Mouse (Mus musculus) adrenal gland, postnatal 4 days (tissue): ENCODE measurements around the gene Gm37240. TPM values are rescaled to one million over a fixed set of nuclear protein-coding genes. Genes with fewer than 3 reads are reported as not detected.

ENCODE experiments used
- DNase-seq, 2 experiments: peaks; one replicate each; pipeline ENCODE4 v3.0.0; 2021 to 2022; ENCODE audit warnings: low spot score in 2 of 2, mixed read lengths in 2 of 2
- total RNA-seq, 2 experiments: library from RNA; stranded (reverse); gene quantifications; 2 replicates each; pipeline ENCODE4 v1.2.3; 2021

Gm37240 gene
- total RNA-seq, 2 experiments from 2014 or later, result 8.0 to 8.3 TPM

GRCm38 (mm10) chr3:85691134-85691533, 196.2 kb downstream of the Gm37240 start:
- DNase-seq, result no peak

- no peak for DNase-seq
Observed at GRCm38 (mm10) chr3:85688341-85688740, 199.0 kb downstream of the Gm37240 start.

DNA sequence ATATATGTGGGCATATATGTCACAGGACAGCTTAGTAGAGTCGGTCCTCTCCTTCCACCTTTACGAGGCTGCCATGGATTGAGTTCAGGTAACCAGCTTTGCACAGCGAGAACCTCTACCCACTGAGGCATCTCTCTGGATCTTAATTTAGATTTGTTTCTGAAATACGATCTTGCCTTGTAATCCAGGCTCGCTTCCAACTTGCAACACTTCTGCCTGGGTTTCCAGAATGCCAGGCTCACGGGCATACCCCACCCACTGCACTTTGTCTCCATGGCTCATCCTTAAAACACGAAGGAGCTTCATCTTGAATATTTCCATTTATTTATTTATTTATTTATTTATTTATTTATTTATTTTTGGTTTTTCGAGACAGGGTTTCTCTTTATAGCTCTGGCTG, 202.0 kb downstream of the Gm37240 start:
- DNase-seq, result no peak

DNA sequence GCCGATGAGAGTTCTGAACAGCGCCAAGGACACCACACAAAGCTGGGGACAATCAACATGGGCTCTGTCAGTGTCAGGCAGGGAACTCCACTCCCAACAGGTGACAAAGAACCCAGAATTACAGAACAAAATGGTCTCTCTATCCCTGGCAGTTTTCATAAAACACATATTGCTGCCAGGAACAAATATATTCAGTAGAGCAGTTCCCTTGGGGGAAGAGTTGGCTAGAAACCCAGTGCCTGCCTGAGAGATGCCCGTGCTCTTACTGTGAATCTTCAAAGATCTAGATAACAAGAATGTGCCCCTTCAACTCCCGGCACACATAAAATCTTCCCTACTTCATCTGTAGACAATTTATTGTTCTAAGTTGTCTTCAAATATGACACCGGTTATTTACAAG, 203.7 kb downstream of the Gm37240 start:
- no peak for DNase-seq

DNA sequence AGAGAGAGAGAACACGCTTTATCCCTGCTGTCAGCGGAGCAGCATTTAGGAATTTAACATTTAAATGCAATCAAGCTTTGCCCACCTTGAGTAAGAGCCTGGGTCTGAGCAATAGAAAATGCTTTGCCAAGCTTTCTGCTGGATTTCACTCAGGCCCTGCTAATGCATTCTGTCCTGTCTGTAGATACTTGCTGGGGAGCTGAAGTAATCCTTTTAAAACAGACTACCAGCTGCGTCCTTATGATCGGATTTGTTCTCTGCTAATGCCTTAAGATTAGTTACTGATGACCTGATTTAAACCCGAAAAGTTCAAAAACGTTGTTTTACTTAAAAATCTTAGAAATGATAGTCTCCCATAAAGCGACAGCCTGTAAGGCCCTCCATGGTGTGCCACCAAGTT, 206.2 kb downstream of the Gm37240 start:
- DNase-seq, result no peak

DNA sequence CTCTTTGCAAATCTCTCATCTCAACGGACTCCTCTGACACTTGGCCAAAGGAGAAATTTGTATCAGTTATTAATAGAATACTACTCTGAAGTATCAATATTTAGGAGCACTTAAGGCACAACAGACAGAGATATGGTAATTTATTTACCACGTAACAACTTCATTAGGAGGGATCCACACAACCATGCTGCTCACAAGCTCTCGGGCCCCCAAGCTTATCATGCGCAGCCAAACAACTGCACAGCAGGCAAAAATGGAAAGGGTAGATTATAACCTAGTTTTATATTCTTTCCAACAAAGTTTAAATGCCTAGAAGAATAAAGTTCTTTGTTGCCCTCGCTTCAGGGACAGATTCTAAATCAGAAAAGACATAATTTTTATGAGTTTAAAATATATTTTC, 207.4 kb downstream of the Gm37240 start:
- no peak for DNase-seq

GRCm38 (mm10) chr3:85679312-85679933, 207.9 kb downstream of the Gm37240 start:
- DNase-seq, result no peak

DNA sequence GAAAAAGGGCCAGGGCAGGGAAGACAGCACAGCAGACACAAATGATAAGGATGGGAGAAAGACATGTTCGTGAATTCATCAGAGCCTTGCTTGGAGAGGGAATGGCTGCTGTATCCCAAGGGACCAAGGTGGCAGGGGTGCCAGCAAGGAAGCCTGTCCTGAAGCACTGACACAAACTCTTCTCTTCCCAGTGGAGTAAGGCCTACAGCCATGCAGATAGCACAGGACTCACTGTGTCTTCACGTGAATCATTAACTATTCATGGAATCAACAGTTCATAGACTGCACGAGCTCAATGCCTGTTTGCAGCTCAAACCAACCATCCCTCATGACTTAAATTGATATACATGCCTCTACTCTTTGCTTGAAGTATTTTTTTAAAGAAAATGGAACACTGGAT, 209.4 kb downstream of the Gm37240 start:
- DNase-seq, result no peak

GRCm38 (mm10) chr3:85677133-85677532, 210.2 kb downstream of the Gm37240 start:
- no peak for DNase-seq

GRCm38 (mm10) chr3:85669844-85670243, 217.5 kb downstream of the Gm37240 start:
- no peak for DNase-seq

GRCm38 (mm10) chr3:85667683-85668082, 219.6 kb downstream of the Gm37240 start:
- no peak for DNase-seq

GRCm38 (mm10) chr3:85666736-85667135, 220.6 kb downstream of the Gm37240 start:
- no peak for DNase-seq

DNA sequence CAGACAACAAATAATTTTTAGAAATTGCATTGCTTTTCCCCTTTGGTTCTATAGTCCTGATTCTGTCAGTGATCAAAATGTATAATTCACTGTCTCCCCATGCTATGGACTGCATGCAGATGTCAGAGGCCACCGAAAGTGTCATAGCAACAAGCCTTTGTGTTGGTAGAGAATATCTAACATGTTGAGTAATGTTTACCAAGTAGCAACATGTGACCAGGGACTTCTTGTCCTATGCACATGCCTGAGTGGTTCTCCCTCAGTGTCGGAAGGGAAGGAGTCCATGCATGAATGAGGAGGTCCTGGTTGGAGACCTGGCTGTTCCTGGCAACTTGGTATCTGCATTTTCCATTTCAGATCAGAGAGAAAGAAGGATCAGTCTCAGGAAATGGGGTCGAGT, 221.2 kb downstream of the Gm37240 start:
- no peak for DNase-seq

- DNase-seq, result no peak
Observed at GRCm38 (mm10) chr3:85664591-85665171, 222.6 kb downstream of the Gm37240 start.

DNA sequence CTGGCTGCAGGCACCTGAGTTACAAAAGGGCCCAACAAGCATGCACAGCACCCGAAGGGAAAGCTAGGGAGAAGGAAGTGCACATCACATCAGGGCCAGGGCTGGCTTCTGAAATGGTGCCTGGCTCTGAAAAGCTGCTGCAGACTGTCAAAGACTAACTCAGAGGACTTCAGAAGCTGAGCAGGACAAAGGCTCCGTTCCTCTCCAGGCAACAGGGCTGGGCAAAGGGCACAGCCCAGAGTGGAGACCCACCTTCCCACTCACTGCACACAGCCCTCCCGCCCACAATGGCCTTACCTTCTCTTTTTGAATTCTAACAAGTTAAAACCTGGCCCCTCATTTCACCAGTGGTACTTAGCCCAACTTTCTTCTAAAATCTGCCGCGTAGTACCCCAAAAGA, 223.5 kb downstream of the Gm37240 start:
- no peak for DNase-seq

DNA sequence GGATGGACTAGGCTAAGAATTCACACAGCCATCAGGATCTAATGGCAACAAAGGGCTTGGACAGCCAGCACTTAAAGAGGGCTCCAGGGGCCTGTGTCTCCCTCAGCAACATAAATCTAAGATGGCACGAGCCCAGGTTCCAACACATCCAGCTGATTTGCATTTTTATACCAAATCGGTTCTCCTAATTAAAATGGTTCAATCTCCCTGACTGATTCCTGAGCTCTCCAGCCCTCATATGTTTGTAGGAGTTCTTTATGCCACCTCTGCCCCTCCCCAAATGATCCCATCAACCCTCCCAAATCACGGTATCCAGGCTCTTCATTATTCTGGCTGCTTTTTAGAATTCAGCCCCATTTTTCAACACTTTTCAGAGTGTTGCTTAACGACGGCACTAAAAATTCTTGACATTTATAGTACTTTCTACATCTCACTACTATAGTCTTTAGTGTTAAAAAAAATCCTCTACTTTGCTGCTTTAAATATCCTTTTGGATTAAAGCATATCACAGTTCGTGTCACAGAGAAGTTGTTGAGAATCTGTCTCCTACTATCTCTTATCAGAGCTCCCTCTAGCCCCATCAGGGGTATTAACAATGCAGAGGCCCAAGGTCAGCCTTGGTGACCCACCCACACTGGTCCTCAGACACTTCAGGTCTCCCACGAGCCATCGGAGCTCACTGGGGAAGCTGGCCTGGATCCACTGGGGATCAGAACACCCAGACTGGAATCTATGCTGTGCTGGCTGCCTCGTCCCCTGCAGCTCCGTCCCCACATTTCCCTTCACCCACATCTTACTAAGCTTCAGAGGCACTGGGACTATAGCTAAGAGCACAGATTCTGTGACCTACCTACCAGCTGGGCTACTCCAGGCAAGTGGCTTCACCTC, 225.1 kb downstream of the Gm37240 start:
- DNase-seq, result no peak

GRCm38 (mm10) chr3:85659681-85660080, 227.6 kb downstream of the Gm37240 start:
- no peak for DNase-seq

GRCm38 (mm10) chr3:85655538-85655937, 231.8 kb downstream of the Gm37240 start:
- DNase-seq, result no peak

GRCm38 (mm10) chr3:85652727-85653665, 234.3 kb downstream of the Gm37240 start:
- no peak for DNase-seq

DNA sequence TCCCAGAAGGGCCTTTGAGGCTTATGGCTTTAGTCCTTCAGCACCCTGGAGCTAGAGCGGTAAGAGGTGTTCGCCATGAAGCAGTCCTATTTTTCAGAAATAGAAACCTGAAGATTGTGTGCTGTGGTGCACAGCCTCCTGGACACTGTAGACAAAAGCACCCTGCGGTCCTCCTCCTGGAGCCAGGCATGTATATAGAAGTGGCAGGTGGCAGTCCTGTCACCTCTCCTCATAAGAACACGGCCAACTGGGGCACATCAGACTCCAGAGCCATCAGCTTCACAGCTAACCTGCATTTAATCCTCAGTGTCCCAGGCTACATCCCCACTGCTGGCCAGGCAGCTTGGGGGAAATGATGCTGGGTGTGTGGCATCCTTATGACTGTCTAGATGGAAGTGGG, 238.1 kb downstream of the Gm37240 start:
- no peak for DNase-seq

DNA sequence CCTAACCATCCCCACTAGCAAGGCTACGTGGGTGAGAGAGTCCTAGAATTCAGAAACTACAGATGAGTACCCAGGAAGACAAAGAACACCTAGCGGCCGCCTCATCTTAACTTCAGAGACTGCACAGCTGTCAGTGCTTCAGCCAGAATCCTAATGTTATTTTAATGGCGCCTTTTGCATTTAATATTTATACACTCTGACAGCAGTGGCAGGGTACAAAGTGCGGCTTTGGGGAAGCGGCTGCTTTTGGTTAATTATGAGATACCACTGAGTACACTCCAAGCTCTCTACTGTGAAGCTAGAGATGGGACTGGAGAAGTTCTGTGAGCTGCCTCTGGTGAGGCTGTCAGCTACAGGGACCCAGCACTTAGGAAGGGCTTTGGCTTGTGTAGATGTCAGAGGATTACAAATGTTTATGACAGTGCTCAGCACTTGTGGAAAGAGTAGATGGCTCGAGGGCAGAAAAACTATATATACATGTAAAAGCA, 241.8 kb downstream of the Gm37240 start:
- DNase-seq, result no peak
